Mouse (Mus musculus) R1 (cell line): ENCODE data around the gene Uvrag.
A peak's percentile ranks its signal among the peaks of the same experiment; 100 is the strongest.
"Not testable (repeated sequence)": the region's sequence is repeated elsewhere in the genome, so short reads cannot be mapped to it uniquely, and the experiment has no call there.

ENCODE experiments used
- DNase-seq: peaks from one replicate; pipeline ENCODE4 v3.0.0-alpha.2; 2018; ENCODE audit warnings: low read depth, low spot score

The Uvrag gene

DNA sequence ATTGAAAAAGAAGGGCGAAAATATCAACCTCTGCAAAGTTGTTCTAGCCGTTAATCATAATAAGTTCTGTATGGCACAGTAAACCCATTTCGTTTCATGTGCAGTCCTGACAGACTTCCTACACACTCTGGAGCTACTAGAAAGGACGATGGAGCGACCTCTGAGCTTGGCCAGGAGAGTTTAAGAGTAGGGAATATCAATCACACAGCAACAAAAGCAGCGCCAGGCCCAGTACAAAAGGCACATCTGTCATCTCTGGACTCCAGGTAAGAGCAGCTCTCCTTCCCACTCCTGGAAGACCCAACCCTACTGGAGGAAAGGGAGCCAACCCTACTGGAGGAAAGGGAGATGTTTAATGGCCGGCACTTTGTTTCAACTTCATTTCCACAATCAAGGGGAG is 43.2 kb downstream of the Uvrag start:
- no peak for DNase-seq

DNA sequence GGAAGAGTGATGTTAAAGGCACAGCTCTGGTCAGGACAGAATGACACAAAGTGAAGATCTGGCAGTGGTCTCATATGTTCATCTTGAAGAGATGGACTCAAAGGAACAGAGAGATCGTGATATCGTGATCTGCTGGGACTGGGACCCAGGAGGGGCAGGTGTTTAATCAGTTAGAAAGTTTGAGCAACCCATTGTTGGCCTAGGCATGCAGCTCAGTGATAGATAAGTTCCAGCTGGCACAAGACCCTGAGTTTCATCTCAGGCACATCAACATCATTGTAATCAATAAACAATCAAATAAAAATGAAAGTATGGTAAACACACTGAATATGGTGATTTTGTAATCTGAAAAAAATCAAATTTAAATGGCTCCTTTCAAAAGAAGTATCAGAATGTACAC is 43.8 kb downstream of the Uvrag start:
- no peak for DNase-seq

DNA sequence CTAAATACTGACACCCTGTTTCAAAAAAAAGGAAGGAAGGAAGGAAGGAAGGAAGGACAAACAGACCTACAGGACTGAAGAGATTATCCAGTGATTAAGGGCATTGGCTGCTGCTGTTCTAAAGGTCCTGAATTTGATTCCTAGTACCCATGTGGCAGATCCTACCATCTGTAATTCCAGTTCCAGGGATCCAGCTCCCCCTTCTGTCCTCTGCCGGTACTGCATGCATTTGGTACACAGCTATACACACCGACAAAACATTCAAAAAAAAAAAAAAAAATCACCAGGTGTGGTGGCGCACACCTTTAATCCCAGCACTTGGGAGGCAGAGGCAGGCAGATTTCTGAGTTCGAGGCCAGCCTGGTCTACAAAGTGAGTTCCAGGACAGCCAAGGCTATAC is 45.8 kb downstream of the Uvrag start:
- DNase-seq = peak; percentile 77

DNA sequence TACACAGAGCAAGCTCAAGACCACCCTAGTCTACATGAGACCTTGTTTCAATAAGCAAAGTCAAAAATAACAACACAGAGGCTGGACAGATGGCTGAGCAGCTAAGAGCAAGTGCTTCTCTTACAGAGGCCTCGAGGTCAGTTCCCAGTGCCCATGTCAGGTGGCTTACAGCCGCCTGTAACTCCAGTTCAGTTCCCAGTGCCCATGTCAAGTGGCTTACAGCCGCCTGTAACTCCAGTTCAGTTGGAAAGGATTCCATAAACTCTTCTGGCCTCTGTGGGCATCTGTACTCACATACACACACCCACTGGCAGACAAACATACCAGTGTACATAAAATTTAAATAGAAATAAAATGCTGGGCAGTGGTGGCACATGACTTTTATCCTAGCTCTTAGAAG is 46.6 kb downstream of the Uvrag start:
- no peak for DNase-seq

DNA sequence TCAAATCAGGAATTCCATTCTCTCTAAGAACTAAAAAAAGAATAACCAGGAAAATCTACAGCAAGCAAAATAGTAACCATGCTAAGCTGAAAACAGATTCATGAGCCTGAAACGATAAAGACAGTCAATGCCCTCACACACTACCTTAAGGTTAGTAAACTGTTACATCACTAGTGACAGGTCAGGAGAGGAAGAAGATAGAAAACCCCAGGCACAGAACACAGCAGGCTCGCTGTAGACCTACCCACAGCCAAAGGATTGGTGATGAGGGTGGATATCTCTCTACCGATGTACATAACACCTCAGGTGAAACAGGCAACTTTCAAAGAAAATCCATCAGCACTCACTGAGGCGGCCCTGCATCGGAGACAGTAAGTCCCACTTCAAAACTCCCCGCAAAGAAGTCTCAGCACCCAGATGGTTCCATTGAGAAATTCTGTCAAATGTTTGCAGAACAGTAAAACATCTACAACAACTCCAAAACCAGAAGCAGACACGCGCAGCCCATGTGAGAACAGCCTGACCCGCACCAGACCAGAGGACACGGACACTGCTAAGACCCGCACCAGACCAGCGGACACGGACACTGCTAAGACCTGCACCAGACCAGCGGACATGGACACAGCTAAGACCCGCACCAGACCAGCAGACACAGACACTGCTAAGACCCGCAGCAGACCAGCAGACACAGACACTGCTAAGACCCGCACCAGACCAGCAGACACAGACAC is 48.9 kb downstream of the Uvrag start:
- no peak for DNase-seq

DNA sequence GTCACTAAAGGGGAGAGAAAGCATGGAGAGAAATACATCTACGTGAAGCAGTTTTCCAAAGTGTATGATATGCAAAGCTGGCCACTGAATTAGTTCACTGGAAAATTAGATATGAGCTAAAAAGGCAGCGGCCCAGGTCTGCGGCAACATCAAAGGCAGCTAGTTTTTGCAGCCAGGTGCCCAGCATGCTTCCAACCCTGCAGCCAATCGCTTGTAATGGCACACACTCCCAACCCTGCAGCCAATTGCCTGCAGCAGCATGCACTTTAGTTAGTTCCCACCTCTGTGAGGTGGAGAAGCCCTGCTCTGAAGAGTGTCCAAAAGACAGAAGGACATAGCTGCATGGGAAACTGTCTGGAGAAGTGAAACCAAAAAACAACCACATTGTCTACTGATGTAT is 51.2 kb downstream of the Uvrag start:
- DNase-seq = no peak

DNA sequence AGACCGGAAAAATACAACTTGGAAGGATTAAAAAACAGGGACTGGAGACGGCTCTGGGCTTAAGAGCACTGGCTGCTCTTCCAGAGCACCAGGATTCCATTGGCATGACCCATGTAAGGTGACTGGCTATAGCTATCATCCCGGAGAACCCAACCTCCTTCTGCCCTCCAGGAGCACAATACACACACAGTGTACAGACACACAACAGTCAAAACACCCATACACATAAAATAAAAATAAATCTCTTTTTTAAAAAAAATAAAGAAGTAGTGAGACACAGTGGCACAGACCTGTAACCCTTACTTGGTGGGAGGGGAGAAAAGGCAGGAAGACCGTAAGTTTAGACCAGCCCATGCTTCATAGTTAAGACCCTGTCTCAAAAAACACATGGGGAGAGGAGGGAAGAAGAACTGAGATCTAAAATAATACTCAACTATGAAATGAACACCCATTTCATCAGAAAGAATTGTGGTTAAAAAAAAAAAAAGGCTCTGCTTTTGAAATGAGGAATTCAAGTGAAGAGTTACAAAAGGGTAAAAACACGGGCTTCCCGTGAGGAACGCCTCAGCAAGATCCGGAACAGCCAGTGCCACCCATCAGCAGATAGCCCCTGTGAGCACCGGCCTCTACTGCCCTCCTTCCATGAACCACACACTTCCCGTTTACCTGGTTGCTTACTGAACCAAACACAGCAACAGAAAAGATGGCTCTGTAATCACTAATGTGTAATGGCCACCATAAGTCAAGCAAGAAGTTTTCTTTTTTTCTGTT is 52.2 kb downstream of the Uvrag start:
- DNase-seq = no peak

DNA sequence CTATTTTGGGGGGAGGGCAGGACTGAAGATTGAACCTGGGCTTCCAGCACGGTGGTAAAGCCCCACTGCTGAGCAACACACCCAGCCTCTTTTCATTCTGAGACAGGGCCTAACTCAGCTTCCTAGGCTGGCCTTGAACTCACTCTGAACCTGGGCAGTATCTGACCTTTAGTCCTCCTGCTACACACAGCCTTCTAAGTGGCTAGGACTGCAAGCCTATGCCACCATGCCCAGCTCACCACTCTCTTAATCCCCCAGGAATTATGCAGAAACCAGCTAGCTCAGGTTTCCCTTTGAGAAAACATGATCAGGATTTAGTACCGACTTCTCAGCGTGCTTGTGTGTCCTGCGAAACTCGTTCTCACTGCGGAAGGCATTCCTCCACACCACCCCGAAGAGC is 53.4 kb downstream of the Uvrag start:
- peak; percentile 51 for DNase-seq

DNA sequence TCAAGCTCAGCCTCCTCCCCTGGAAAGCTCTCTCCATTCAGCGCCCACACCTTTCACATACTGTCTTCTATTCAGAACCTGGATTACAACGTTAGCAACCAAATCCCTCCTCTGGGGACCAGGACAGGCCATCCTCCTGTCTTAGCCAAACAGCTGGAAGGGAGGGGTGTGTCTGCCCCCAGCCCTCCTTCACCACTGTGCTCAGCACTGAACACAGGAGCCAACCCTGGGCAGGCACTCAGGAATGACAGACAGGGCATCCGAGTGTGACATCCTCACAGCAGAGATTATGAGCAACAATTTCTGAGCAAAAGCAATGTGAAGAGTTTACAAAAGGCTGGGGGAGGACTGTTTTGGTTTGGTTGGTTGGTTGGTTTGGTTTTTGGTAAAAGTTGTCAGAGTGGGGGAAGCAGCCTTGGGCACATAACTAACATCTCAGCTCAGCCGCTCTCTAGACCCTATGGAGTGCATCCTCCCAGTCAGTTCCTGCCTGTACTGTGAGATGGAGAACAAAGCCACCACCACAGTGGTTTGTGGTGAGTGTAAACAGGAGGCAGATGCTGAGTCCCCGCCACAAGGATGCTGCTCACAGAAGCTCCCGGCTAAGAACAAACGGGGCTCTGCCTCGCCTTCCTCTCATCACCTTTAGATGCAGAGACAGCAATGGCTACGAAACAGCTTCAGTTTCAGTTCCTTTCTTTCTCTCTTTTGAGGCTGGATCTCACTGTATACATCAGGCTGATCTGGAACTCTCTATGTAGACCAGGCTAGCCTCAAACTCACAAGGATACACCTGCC is 54.1 kb downstream of the Uvrag start:
- DNase-seq = no peak

DNA sequence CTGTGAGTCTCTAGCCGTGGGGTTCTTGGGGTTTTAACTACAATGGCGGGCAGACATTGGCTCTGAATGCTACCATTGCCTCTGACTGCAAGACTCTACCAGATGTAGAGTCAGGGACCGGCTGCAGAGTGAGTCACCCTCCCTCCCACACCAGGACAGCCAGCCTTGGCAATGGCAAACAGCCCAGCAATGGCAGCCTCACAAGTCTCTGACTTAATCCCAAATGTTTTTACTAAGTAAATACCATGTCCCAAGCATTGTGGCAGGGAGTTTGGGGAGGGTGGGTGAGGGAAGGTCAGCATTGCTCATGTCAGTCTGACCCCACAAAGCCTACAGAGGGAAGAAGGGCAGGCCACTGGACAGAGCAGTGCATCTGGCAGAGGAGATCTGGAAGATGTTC is 55.7 kb downstream of the Uvrag start:
- DNase-seq = no peak

DNA sequence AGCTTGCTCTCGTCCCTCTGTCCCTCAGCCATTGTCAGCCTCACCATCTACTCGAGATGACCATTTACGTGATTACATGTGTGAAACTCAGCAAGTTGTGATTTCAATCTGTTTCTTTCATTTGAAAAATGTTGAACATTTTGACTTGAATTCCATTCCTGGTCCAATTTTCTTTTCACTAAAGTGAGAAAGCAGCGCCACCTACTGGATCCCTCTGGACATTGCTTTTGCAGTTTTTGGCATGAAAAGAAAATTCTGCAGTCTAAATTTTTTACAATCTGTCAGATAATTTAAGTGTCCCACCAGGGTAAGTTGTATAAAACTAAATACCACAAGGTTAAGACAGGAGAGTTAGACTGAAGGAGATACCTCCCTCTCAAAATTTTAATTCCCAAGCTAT is 61.4 kb downstream of the Uvrag start:
- peak; percentile 46 for DNase-seq

DNA sequence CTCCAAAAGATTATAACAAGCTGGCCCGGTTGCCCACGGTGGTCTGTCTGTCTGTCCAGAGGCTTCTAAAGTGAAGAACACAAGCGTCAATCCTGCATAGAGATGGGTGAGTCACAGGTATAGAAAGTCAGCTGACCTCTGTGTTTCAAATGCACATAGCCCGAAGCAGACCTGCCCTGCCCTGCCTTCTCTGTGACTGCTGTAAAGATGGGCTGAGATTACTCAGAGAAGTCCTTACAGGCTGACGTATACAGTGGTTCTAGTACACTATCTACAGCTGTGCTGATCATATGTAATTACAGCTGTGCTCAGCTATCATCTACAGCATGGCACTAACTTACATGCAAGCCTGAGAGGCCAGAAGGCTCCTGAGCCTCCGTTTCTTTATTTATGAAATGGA is 62.1 kb downstream of the Uvrag start:
- no peak for DNase-seq

DNA sequence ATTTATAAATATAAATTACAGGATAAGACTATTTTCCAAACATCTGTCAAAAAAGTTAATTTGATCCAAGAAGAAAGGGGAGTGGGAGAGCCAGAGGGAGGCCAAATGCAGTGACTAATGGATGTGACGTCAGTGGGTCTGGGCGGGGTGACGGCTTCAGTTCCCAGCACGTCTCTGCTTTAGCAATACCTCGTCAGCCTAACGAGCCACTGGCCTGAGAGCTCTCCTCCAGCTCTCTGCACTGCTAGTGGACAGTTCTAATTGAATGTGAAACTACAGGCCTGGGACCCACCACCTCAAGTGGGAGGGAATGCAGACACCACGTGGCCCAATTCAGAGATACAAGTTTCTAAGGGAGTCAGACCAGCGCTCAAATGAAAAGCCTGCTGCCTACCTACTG is 63.7 kb downstream of the Uvrag start:
- peak; percentile 41 for DNase-seq

DNA sequence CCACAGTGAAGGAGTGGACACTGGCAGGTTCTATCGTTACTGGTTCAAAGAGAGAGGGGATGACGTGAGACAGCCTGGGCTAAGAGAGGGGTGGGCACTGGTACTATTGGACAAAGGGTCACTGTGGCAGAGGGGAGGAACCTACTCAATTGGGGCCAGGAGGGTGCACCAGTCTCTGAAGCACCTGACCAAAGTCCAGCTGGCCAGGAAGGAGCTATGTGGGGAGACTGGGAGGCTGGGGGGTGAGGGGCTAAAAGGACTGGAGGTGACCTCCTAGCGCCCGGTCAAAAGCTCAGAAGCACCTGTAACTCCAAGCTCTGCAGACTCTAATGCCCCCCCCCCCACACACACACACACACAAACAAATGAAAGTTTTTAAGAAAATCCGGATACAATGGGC is 65.8 kb downstream of the Uvrag start:
- DNase-seq = no peak

DNA sequence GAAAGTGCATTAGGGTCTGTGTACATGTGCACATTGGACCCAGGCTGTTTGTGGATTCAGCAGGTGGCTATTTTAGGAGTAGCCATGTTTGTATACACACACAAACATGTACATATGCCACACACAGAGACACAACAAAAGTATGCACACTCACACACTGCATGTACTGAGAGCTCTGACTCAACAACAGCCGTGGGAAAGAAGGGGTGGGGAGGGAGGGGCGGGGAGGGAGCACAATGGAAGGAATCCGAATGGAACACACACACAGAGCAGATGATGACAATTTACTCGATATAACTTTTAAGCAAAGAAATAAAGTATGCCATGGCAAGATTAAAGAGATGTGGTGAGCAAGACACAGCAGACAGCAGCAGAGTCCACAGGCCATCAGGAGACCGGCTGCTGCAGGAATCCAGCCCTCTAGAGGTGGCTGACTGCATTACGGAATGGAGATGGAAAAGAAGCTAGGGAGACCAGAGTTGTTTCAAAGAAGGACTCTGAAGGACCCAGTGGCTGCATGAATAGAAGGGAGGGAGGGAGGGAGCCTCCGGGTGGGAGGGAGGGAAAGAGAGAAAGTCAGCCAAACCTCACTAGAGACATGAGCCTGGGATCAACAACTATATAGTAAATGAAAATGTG is 67.1 kb downstream of the Uvrag start:
- DNase-seq = peak; percentile 61

DNA sequence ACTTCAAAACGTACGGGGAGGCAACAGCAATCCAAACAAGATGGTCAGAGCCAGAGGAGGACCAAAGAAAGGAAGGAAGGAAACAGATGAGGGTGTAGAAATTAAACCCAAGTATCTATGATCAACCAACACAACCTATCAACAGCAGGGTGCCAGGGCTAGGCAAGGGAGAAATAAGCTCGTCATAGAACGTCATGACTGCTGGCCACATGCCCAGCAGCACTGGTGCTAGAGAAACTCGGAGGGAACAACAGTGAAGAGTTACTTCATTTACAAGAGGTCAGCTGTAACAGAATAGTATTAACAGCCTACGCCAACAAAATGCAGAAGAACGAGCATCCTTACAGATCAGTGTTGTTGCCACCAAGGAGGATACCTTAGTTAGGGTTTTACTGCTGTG is 73.2 kb downstream of the Uvrag start:
- DNase-seq = no peak

DNA sequence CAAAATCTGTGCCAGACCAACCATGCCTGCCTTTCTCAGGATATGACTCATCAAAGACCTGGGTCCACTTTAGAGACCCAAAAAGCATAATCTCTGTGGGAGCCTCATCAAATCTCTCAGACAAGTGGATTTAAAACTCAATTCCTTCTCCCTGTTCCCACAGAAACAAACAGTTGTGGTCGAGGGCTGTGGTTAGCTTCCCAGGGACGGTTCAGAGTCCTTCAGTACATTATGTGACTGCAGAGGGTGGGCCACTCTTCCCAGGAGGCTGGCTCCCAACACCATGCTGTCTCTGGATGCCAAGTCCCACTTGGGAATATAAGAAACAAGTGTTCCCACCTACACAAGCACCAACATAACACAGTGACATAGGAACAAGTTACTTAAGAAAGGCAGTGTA is 75.0 kb downstream of the Uvrag start:
- no peak for DNase-seq

DNA sequence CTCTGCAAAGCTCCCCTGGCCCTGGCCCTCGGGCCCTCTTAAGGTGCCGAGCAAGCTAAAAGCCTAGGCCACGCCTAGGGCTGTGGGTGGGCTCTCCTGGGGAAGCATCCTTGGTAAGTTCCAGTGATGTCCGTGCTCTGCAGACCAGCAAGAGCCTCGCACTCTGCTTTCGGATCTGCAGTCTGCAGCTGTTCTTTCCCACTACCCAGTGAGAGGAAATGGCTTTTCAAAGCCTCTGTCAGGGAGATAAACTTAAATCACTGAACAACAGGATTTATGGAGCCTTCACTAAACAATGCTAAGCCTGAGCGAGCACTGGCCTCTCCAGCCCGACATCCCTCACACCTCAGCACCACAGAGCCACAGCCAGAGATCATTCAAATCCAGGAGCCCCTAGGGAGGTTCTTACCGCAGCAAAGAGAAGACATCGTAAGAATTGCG is 75.5 kb downstream of the Uvrag start:
- DNase-seq = peak; percentile 23

DNA sequence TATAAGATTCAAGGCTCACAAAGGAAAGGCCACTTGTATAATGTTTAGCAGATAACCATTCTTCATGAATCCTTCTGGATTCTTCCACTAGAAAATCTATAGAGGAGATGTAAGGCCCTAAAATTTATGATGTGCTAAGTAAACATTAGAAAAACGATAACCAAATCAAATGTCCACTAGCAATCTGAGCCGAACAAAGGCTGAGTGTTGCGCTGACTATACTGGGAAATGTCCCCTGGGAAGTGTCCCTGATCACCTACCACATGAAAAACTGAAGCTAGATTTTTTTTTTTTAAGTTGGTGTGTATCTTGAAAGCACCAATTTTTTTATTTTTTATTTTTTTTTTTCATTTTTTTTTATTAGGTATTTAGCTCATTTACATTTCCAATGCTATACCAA is 76.1 kb downstream of the Uvrag start:
- DNase-seq = no peak

DNA sequence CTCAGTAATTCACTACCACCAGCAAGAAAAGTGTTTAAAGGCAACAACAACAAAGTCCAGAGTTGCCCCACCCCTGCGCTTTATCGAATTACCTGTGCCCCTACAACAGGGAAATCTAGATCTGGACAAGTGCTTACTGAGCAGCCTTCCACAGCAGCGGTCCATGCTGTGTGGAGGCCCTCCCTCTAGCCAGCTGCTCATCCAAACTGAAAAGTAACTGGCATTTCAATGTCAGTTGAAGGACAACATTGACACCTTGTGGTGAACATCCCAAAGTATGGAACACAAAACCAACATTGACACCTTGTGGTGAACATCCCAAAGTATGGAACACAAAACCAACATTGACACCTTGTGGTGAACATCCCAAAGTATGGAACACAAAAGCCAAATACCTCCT is 78.7 kb downstream of the Uvrag start:
- not testable (repeated sequence) for DNase-seq

DNA sequence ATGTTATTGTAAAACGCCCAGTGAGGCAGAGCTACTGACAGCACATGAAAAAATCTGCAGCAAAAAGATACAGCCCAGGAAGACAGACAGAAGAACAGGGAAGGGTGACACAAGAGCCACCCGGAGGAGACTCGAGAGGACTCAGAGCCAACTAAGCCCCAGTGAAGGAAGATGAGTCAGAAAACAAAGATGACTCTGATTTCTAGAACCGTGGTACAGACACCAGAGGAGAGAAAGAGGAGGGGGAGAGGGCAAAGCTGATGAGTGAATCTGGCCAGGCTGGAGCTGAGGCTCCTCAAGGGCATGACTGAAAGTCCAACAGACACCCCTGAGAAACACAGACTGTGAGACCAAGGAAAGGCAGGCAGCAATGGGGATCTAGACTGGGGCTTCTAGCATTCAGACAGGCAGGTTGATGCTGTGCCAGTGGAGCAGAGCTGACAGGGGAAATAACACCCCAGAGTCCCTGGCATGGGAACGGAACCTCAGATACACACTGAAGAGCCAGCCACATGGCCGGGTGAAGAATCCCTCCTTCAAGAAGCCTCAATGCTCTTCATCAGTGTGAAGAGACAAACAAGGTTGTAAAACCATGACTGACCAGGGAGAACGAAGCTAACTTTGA is 79.8 kb downstream of the Uvrag start:
- DNase-seq = no peak

DNA sequence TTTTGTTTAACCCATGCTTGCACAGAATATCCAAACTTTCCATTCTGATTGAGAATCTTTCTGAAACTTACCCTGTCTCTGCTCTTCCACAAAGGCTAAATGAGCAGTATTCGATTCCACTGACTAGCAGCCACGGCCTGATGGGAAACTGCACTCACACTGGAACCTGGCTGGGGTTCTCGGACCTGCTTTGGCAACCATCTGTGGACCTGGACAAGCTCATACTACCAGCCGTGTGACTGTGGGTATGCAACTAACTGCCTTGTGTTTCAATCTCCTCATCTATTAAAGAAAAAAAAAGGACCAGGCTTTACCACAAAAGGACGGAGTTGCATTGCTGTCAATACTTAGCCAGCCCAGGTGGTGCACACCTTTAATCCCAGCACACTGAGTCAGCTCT is 80.5 kb downstream of the Uvrag start:
- no peak for DNase-seq
